Mouse (Mus musculus): ENCODE data around the gene Sycp2.

DNA sequence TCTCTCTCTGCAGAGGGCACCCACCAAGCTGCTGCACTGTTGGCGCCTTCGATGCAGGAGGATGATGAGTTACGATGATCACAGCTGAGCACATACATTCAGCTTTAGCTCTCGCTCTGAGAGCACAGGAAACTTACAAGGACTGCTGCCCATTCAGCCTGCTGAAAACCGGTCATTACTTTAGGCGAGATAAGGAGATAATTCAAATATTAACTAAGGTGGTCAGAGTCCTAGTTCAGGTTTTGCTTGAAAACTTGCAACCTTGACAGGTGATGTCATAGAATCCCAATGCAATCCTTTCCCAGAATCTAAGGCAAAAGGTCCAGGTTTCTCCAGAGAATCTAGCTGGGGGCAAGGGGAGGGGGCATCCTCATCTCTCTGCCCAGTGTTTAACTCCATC, 21.9 kb upstream of the Sycp2 start:
- TF ChIP-seq POLR2A (IDR thresholded peaks at IDR 0.05; ENCODE audit: borderline replicate concordance, low read depth, low read length) (no peak), CTCF (IDR thresholded peaks at IDR 0.05; ENCODE audit: low read depth, low read length) (no peak)

All from bone marrow macrophage, adult 2 months (primary cell).